Mouse (Mus musculus): Measurements from ENCODE around the gene Gm49322. TPM values are rescaled to one million over a fixed set of nuclear protein-coding genes. Genes with fewer than 3 reads are reported as not detected.

Gm49322 gene
- polyA plus RNA-seq, 2 experiments from 2014 or later = 11.1 to 13.6 TPM

DNA sequence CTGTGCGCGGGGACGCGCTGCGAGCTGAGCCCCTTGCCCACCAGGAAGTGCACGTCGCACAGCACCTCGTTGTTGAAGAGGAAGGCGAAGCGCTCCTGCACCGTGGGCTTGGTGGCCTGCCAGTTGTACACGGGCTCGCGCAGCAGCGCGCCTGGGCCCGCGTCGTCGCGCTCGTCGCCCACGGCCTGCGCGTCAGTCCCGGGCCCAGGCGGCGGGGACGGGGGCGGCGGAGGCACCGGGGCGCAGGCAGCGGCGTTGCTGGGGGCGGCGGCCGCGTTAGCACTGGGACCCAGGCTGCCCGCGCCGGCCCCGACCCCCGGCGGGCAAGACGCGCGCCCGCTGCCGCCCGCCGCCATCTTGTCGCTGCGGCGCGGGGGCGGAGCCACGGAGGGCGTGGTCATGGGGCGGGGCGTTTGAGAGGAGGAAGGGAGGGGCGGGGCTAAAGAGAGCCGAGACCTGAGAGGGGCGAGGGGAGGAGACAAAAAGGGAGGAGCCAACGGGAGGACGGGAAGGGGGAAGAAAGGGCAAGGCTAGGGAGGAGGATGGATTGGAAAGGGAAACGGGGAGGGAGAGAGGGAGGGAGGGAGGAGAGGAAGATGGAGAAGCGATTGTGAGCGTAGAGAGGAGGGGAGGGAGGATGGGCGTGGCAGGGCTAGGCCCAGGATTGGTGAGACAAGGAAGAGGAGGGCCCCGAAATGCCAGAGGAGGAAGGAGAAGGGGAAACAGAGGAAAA lies 50.5 kb downstream of the Gm49322 start:
- ATAC-seq = peak; percentile 59

DNA sequence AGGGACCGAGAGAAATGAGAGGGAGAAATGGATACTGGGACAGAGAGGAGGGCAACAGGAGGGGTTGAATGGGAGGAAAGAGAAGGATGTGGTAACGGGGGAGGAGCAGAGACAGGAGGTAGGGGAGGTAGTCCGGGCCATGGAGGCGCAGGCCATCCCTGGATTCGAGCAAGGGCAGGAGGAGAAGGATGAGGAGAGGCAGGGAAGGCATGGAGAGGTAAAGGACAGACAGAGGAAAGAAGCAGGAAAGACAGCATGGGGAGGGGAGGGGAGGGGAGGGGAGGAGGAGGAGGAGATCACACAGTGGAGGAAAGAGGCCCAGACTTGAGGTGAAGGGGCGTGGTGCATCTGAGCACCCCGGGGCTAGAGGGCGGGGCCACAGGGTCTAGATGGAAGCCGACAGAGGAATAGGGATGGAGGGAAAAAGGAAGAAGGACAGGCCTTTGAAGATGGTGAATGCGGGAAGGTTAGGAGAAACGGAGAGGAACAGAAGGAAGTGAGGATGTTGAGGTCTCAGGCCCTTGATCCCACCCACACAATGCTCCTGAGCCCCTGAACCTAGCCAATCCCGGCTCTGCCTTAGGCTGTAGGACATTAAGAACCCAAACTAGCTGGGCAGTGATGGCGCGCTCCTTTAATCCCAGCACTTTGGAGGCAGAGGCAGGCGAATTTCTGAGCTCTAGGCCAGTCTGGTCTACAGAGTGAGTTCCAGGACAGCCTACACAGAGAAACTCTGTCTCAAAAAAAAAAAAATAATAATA lies 51.2 kb downstream of the Gm49322 start, which contains the start of gene Btbd2:
Gene Btbd2 (minus strand): TSS at position 209 of the 761 bp plus-strand sequence.
- peak; percentile 42 for ATAC-seq

DNA sequence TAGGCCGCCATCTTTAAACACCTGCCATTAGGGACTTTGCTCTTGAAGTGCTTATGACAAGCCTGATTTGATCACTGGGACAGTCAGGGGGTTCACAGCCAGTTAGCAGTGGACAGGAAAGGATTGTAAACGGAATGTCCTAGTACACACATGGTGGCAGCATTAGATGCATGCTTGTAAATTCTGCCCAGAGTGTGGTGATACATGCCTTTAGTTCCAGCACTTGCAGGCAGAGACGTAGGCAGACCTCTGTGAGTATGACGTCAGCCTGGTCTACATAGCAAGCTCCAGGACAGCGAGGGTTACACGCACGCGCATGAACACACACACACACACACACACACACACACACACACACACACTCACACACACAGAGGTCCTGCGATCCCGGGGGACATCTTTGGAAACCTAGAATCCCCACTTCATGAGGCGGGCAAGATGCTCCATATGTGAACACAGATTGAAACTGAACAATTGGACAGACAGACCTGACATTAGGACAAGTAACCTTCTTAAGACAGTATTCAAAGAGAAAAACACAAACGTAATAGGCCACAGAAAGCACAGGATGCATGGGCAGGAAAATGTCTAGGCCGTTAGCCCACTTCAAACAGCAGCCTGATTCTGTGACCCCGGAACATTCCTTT lies 52.5 kb downstream of the Gm49322 start:
- peak; percentile 34 for ATAC-seq

DNA sequence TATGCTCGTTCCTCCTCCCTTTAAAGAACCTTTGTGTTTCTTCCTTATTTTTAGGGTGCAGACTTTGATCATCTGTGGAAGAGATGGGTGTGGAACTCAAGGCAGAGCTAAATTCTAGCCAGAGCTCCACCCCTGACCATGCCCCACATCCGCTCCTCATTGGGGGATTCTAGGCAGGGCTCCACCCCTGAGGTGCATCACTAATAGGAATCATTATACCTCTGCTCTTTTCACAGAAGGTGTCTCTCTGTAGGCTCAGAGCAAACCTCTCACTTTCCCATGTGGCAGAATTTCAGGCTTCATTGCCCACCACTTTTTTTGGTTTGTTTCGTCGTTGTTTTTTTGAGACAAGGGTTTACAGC lies 53.0 kb downstream of the Gm49322 start:
- peak; percentile 68 for ATAC-seq

DNA sequence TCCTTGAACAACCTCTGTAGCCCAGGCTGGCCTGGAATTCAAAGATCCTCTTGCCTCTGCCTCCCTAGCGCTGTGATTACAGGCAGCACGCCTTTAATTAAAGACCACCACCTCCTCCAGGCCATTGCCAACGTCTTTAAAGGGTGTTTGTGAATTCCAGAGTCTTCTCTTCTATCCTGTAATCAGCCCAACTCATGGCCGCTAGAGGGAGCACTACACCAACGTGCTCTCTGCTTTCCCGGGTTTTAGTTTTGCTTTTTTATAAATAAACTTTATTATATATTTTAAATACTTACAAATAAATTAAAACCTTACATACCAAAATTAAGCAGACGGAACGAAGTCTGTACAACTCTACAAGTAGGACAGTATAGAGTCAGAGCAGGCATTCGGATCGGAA lies 53.4 kb downstream of the Gm49322 start:
- ATAC-seq = peak; percentile 28

DNA sequence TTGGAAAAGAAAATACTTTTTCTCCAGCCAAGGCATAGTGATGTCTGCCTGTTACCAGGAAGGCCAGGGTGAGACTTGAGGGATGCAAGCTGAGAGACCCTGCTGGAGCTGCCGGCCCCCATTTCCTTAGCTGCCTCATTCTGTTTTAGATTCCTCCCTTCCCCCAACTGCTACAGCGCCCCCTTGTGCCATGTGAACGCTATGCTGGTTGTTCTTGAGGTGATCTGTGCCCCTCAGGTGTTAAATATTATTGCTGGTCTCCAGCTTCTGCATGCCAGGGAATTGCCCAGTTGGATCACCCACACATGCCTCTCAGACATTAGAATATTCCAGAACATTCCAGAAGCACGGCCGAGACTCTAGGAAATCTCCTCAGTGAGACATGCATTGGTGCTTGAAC lies 55.3 kb downstream of the Gm49322 start:
- no peak for ATAC-seq

DNA sequence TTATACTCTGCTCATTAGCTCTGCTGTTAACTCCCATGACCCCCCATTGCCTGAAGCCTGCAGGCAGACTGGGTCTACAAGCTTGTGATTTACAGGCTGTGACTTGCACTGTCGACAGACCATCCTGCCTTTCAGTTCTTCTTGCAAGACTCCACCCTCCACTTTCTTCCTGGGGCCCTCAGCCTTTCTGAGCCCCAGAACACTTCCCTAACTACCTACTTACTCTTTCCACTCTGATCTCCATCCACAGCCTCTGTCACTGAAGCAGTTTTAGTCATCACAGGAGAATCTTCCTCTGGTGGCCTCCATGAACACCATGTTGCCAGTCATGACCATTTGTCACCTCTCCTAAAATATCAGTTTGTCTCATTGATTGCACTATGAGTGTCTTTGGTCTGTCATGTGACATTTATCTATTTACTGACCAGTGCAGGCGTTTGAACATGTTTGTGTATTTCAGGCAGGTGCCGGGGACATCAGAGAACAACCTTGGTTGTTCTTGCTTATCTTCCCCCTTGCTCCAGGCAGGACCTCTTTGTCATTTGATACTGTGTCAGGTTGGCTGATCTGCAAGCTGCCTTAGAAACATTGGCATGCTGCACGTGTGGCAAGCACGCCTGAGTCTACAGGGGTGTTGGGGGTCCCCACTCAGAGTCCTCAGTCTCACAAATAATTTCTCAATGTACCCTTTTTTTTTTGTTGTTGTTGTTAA lies 57.8 kb downstream of the Gm49322 start:
- ATAC-seq = no peak

DNA sequence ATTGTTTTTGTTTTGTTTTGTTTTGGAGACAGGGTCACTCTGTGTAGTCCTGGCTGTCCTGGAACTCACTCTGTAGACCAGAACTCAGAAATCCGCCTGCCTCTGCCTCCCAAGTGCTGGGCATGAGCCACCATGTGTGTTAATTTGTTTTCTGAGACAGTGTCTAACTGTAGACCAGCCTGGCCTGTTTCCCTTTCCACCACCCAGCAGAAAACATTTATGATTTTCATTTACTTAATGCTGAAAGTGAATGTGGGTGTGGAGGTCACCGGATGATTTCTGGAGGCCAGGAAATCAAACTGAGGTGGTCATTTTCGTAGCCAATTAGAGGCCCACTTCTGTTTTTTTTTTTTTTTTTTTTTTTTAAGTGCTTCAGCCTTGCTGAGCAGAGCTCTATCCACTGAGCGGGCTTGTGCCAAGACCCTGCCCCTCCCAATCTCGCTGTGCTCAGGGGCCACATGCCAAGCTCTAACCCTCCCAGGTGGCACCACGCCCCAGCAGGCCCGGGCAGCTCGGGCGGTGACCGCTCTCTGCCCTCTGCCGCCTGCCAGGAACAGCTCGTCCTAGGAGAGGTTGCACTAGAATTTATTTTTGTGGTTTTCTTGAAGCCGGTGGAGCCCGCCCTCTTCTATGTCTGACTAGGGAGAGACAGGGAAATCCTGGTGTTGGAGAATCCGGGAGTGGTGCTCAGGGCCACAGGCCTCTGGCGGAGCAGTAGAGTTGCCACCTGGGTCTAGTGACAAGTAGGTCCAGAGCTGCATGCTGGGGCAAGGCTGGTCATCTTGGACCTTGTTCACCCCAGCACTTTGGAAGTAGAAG lies 58.6 kb downstream of the Gm49322 start:
- ATAC-seq = peak; percentile 40

DNA sequence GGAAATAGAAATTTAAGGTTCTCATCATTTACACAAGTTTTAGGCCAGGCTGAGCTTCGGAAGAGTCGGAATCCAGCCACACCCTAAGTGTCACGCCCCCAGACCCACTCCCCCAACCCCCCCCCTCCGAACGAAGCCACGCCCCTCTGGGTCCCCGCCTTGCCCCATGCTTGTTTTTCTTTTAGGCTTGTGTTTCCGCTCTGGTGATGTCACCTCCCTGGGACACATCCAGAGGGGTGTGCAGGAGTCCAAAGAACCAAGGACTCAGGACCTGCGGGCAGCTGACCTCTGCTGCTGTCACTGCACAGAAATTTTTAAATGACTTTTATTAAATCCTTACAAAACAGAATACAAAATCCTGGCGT lies 59.2 kb downstream of the Gm49322 start:
- ATAC-seq = peak; percentile 47

Other genes starting within 250 kb of the Gm49322 start
- gene Plk5, start 249.6 kb upstream of the Gm49322 start, polyA plus RNA-seq (2017; shearing (Covaris generic)) = not detected
- 1 to 10 TPM in 1 of 2 experiments, not detected in 1; 1.3 TPM for gene Mex3d, start 218.4 kb upstream of the Gm49322 start, polyA plus RNA-seq (2017; shearing (Covaris generic))
- gene Mbd3, start 206.5 kb upstream of the Gm49322 start, polyA plus RNA-seq (2017; shearing (Covaris generic)) = 10 to 100 TPM; 26.7 to 27.2 TPM
- gene Uqcr11, start 199.2 kb upstream of the Gm49322 start, polyA plus RNA-seq (2017; shearing (Covaris generic)) = 100 to 1,000 TPM; 268 to 337 TPM
- gene Tcf3, start 172.4 kb upstream of the Gm49322 start, polyA plus RNA-seq (2017; shearing (Covaris generic)) = 1 to 10 TPM; 7.5 to 8.5 TPM
- gene Onecut3, start 111.2 kb upstream of the Gm49322 start, polyA plus RNA-seq (2017; shearing (Covaris generic)) = not detected
- not detected for gene Atp8b3, start 66.9 kb upstream of the Gm49322 start, polyA plus RNA-seq (2017; shearing (Covaris generic))
- 10 to 100 TPM; 13.6 to 16.4 TPM for gene Rexo1, start 44.5 kb upstream of the Gm49322 start, polyA plus RNA-seq (2017; shearing (Covaris generic))
- 1 to 10 TPM; 7.2 to 10.0 TPM for gene Klf16, start 28.7 kb upstream of the Gm49322 start, polyA plus RNA-seq (2017; shearing (Covaris generic))
- gene Abhd17a, start 15.7 kb upstream of the Gm49322 start, polyA plus RNA-seq (2017; shearing (Covaris generic)) = 1 to 10 TPM; 2.3 to 9.7 TPM
- 100 to 1,000 TPM in 1 of 2 experiments, 10 to 100 TPM in 1; 98.1 to 145 TPM for gene Scamp4, start 3.1 kb upstream of the Gm49322 start, polyA plus RNA-seq (2017; shearing (Covaris generic))
- 1 to 10 TPM; 1.7 to 3.6 TPM for gene Adat3, start 3.1 kb upstream of the Gm49322 start, polyA plus RNA-seq (2017; shearing (Covaris generic))
- 10 to 100 TPM in 1 of 2 experiments, 1 to 10 TPM in 1; 6.9 to 12.8 TPM for gene Csnk1g2, start 16.8 kb downstream of the Gm49322 start, polyA plus RNA-seq (2017; shearing (Covaris generic))
- gene Btbd2, start 51.0 kb downstream of the Gm49322 start, polyA plus RNA-seq (2017; shearing (Covaris generic)) = 1 to 10 TPM; 7.2 to 7.3 TPM
- gene Mknk2, start 72.1 kb downstream of the Gm49322 start, polyA plus RNA-seq (2017; shearing (Covaris generic)) = 10 to 100 TPM; 37.3 to 51.7 TPM
- gene Mob3a, start 96.0 kb downstream of the Gm49322 start, polyA plus RNA-seq (2017; shearing (Covaris generic)) = 100 to 1,000 TPM; 265 to 359 TPM
- gene Izumo4, start 96.2 kb downstream of the Gm49322 start, polyA plus RNA-seq (2017; shearing (Covaris generic)) = 100 to 1,000 TPM in 1 of 2 experiments, 10 to 100 TPM in 1; 89.2 to 116 TPM
- 10 to 100 TPM; 26.7 to 29.1 TPM for gene Ap3d1, start 136.2 kb downstream of the Gm49322 start, polyA plus RNA-seq (2017; shearing (Covaris generic))
- 10 to 100 TPM; 13.4 to 15.5 TPM for gene Dot1l, start 149.2 kb downstream of the Gm49322 start, polyA plus RNA-seq (2017; shearing (Covaris generic))
- 10 to 100 TPM; 12.3 to 13.2 TPM for gene Sf3a2, start 192.2 kb downstream of the Gm49322 start, polyA plus RNA-seq (2017; shearing (Covaris generic))
- gene Plekhj1, start 192.6 kb downstream of the Gm49322 start, polyA plus RNA-seq (2017; shearing (Covaris generic)) = 100 to 1,000 TPM; 106 to 120 TPM
- not detected for gene Amh, start 199.2 kb downstream of the Gm49322 start, polyA plus RNA-seq (2017; shearing (Covaris generic))
- not detected for gene Jsrp1, start 207.5 kb downstream of the Gm49322 start, polyA plus RNA-seq (2017; shearing (Covaris generic))
- 1,000 to 10,000 TPM; 1,727 to 2,219 TPM for gene Oaz1, start 220.6 kb downstream of the Gm49322 start, polyA plus RNA-seq (2017; shearing (Covaris generic))
- gene Lingo3, start 238.0 kb downstream of the Gm49322 start, polyA plus RNA-seq (2017; shearing (Covaris generic)) = not detected
- 100 to 1,000 TPM; 198 to 233 TPM for gene Lsm7, start 249.2 kb downstream of the Gm49322 start, polyA plus RNA-seq (2017; shearing (Covaris generic))
- 10 to 100 TPM; 12.2 to 22.2 TPM for gene Sppl2b, start 249.3 kb downstream of the Gm49322 start, polyA plus RNA-seq (2017; shearing (Covaris generic))